Mouse (Mus musculus) heart, postnatal 0 days (tissue): ENCODE data around the gene Plekhd1. TPM values are rescaled to one million over a fixed set of nuclear protein-coding genes. Genes with fewer than 3 reads are reported as not detected.

Source experiments
- ATAC-seq: fragments of 200-750 bp; cut with Nextera tagmentation; 2 replicates; pipeline ENCODE4 v1.8.0; 2017; ENCODE audit warnings: low read depth, moderate number of reproducible peaks, moderate library complexity; ENCODE audit not compliant: insufficient read depth
- DNase-seq: peaks from one replicate; pipeline ENCODE4 v3.0.0-alpha.2; 2016; ENCODE audit warnings: low spot score
- H3K27ac ChIP-seq: fragments of 300-500 bp; sonication (generic); 2 replicates; pipeline ENCODE4 v1.5.1; 2014; ENCODE audit warnings: low read depth, mild to moderate bottlenecking
- H3K27me3 ChIP-seq: fragments of 300-500 bp; sonication (generic); 2 replicates; pipeline ENCODE4 v1.6.1; 2014; ENCODE audit warnings: low read length, mixed read lengths; ENCODE audit not compliant: control insufficient read depth, insufficient read depth
- H3K36me3 ChIP-seq: fragments of 300-500 bp; sonication (generic); replicated peaks from 2 replicates; pipeline ENCODE4 v1.6.1; 2014; ENCODE audit warnings: low read length, mixed read lengths; ENCODE audit not compliant: control insufficient read depth, insufficient read depth
- H3K4me1 ChIP-seq: fragments of 300-500 bp; sonication (generic); 2 replicates; pipeline ENCODE4 v1.6.1; 2014; ENCODE audit warnings: antibody characterized with exemption; ENCODE audit not compliant: control insufficient read depth, insufficient read depth
- H3K4me2 ChIP-seq: fragments of 300-500 bp; sonication (generic); 2 replicates; pipeline ENCODE4 v1.6.1; 2014; ENCODE audit warnings: low read depth, mild to moderate bottlenecking, low read length, moderate library complexity
- H3K4me3 ChIP-seq: fragments of 300-500 bp; sonication (generic); 2 replicates; pipeline ENCODE4 v1.5.1; 2014; ENCODE audit warnings: low read depth, low read length
- H3K9ac ChIP-seq: fragments of 300-500 bp; sonication (generic); replicated peaks from 2 replicates; pipeline ENCODE4 v1.6.1; 2014; ENCODE audit warnings: low read depth, low read length, mixed read lengths
- H3K9me3 ChIP-seq: fragments of 300-500 bp; sonication (generic); replicated peaks from 2 replicates; pipeline ENCODE4 v1.6.1; 2016; ENCODE audit warnings: low read length; ENCODE audit not compliant: control insufficient read depth
- CTCF ChIP-seq: IDR thresholded peaks from 2 replicates; pipeline ENCODE4 v1.5.1; 2016; ENCODE audit warnings: antibody characterized with exemption, control low read depth, low read depth
- EP300 ChIP-seq: IDR thresholded peaks from 2 replicates; pipeline ENCODE4 v1.6.1; 2016; ENCODE audit warnings: antibody characterized with exemption, low read depth
- WGBS: fragments of 180-500 bp; shearing (Covaris S2); extraction: QIAGEN DNeasy Blood & Tissue Kit; methylation state at CpG from one replicate; pipeline ENCODE4 v1.1.7; 2014; 5-methylcytosine and 5-hydroxymethylcytosine counted together
- polyA plus RNA-seq: library from polyadenylated mRNA; unstranded; fragments of >200 nt; fragmentation: Nextera tagmentation; extraction: Ambion mirVana; gene quantifications from 2 replicates; pipeline ENCODE4 v1.2.1, GENCODE M21; 2015
- total RNA-seq: library from RNA; depleted of rRNA; stranded (reverse); fragments of >200 nt; gene quantifications from 2 replicates; pipeline ENCODE4 v1.2.3, GENCODE M21; 2014; ENCODE audit warnings: low replicate concordance; rRNA removed

The Plekhd1 gene
- total RNA-seq (2.3 TPM in 1 of 2 replicates, not detected in the other), polyA plus RNA-seq (0.18 and 0.19 TPM in 2 replicates)

- Histone ChIP-seq H3K4me3 (peak within 1 kb of the TSS; percentile 26), H3K9me3 (no peaks in the 10 kb centered on the region), H3K4me1 (peaks cover 6% of the 10 kb centered on the region; the same call in 1 of the 2 replicates), H3K9ac (no peak within 1 kb of the TSS), H3K36me3 (no peaks in the 10 kb centered on the region), H3K27ac (no peak within 1 kb of the TSS), H3K27me3 (peaks cover 43% of the 10 kb centered on the region), H3K4me2 (peak within 1 kb of the TSS; percentile 47)
- no peak for ATAC-seq
- DNase-seq, result peak; percentile 24
- TF ChIP-seq CTCF (no peak), EP300 (no peak)
- 2% methylated on average over 50 of the region's 52 CpGs for WGBS
These were observed at the start of gene Plekhd1 for GRCm38 (mm10) chr12:80692269-80692972. Plekhd1 (plus strand) TSS chr12:80692591.

GRCm38 (mm10) chr12:80642725-80643692 lies 49.4 kb upstream of the Plekhd1 start:
- H3K9ac ChIP-seq, result peak overlapping the region; percentile 92
- H3K36me3 ChIP-seq, result peaks cover 31% of the 10 kb centered on the region
- peak overlapping the region; percentile 96 for H3K4me2 ChIP-seq
- H3K4me3 ChIP-seq, result peak overlapping the region; percentile 86
- H3K27me3 ChIP-seq, result no peaks in the 10 kb centered on the region
- peak; percentile 37 for ATAC-seq
- no peak for TF ChIP-seq EP300
- TF ChIP-seq CTCF, result peak; percentile 48
- no peaks in the 10 kb centered on the region for H3K9me3 ChIP-seq
- WGBS, result 5% methylated on average over 48 of the region's 48 CpGs
- H3K27ac ChIP-seq, result peak overlapping the region; percentile 89
- peaks cover 32% of the 10 kb centered on the region for H3K4me1 ChIP-seq
- DNase-seq, result peak; percentile 19

GRCm38 (mm10) chr12:80643693-80644505 lies 48.5 kb upstream of the Plekhd1 start, which contains the start of the genes Slc39a9 and Erh:
Slc39a9 (plus strand) TSS chr12:80643883.
Erh (minus strand) TSS chr12:80644341.
- Histone ChIP-seq H3K27ac (peak within 1 kb of the TSS; percentile 89), H3K9ac (peak within 1 kb of the TSS; percentile 92), H3K36me3 (peaks cover 28% of the 10 kb centered on the region), H3K4me3 (peak within 1 kb of the TSS; percentile 86), H3K9me3 (no peaks in the 10 kb centered on the region), H3K4me1 (peaks cover 32% of the 10 kb centered on the region), H3K27me3 (no peaks in the 10 kb centered on the region), H3K4me2 (peak within 1 kb of the TSS; percentile 96)
- ATAC-seq, result peak; percentile 96
- under 1% methylated on average over 50 of the region's 50 CpGs for WGBS
- DNase-seq, result peak; percentile 96
- TF ChIP-seq EP300 (peak; percentile 92), CTCF (no peak; the same call in 1 of the 2 replicates)

- Histone ChIP-seq H3K27ac (peak overlapping the region; percentile 89), H3K36me3 (peaks cover 24% of the 10 kb centered on the region), H3K9ac (peak overlapping the region; percentile 92), H3K4me2 (peak overlapping the region; percentile 96), H3K27me3 (no peaks in the 10 kb centered on the region), H3K9me3 (no peaks in the 10 kb centered on the region), H3K4me1 (peaks cover 32% of the 10 kb centered on the region), H3K4me3 (peak overlapping the region; percentile 86)
- WGBS, result 3% methylated on average over 18 of the region's 18 CpGs
- no peak for DNase-seq
- no peak for TF ChIP-seq CTCF
- no peak for TF ChIP-seq EP300
- ATAC-seq, result no peak
These were observed 47.9 kb upstream of the Plekhd1 start for GRCm38 (mm10) chr12:80644506-80644868.

- WGBS, result 84% methylated on average over 3 of the region's 3 CpGs
- no peak overlapping the region for H3K4me2 ChIP-seq
- H3K27me3 ChIP-seq, result no peaks in the 10 kb centered on the region
- no peak overlapping the region for H3K9ac ChIP-seq
- ATAC-seq, result no peak
- no peaks in the 10 kb centered on the region for H3K9me3 ChIP-seq
- no peak overlapping the region for H3K4me3 ChIP-seq
- H3K27ac ChIP-seq, result no peak overlapping the region
- peaks cover 8% of the 10 kb centered on the region for H3K36me3 ChIP-seq
- peaks cover 32% of the 10 kb centered on the region for H3K4me1 ChIP-seq
- TF ChIP-seq EP300 (no peak), CTCF (no peak)
- no peak for DNase-seq
These were observed 46.0 kb upstream of the Plekhd1 start for GRCm38 (mm10) chr12:80646377-80646776.
